Mouse (Mus musculus) kidney, adult 2 months (tissue): ENCODE measurements around the gene Gm10134. TPM values are rescaled to one million over a fixed set of nuclear protein-coding genes. Genes with fewer than 3 reads are reported as not detected.

ENCODE experiments used
- DNase-seq: peaks from one replicate; pipeline ENCODE4 v3.0.0; 2021
- H3K27ac ChIP-seq: fragments of 200-500 bp; 2 replicates; pipeline ENCODE4 v1.5.1; 2012; ENCODE audit warnings: low read depth, low read length, control low read depth, inconsistent platforms; ENCODE audit not compliant: insufficient read depth
- H3K27me3 ChIP-seq: fragments of 200-500 bp; replicated peaks from 2 replicates; pipeline ENCODE4 v1.6.1; 2012; ENCODE audit warnings: mild to moderate bottlenecking, moderate library complexity, low read length, inconsistent platforms; ENCODE audit not compliant: control insufficient read depth, insufficient read depth
- H3K36me3 ChIP-seq: fragments of 200-500 bp; 2 replicates; pipeline ENCODE4 v1.6.1; 2012; ENCODE audit warnings: mild to moderate bottlenecking, moderate library complexity, low read length, inconsistent platforms; ENCODE audit not compliant: control insufficient read depth, insufficient read depth
- H3K4me1 ChIP-seq: fragments of 200-500 bp; 2 replicates; pipeline ENCODE4 v1.6.1; 2011; ENCODE audit warnings: low read length; ENCODE audit not compliant: control insufficient read depth, insufficient read depth
- H3K4me3 ChIP-seq: fragments of 200-500 bp; 2 replicates; pipeline ENCODE4 v1.5.1; 2011; ENCODE audit warnings: mild to moderate bottlenecking, low read depth, low read length, control low read depth; ENCODE audit not compliant: insufficient read depth
- CTCF ChIP-seq: fragments of 200-500 bp; conservative IDR thresholded peaks from 2 replicates; pipeline ENCODE4 v1.5.1; 2011; ENCODE audit warnings: low read depth, mild to moderate bottlenecking, control low read depth, low read length, moderate library complexity, mixed read lengths; ENCODE audit not compliant: insufficient read depth, insufficient read length
- POLR2A ChIP-seq: fragments of 200-500 bp; IDR thresholded peaks from one replicate; pipeline ENCODE4 v1.6.1; 2011; ENCODE audit warnings: low read depth, low read length, control low read depth
- WGBS: fragments of 180-500 bp; shearing (Covaris S2); methylation state at CpG from one replicate; pipeline ENCODE4 v1.1.7; 2018; 5-methylcytosine and 5-hydroxymethylcytosine counted together
- polyA plus RNA-seq: library from polyadenylated mRNA; depleted of rRNA; stranded (reverse); fragments of >200 nt; gene quantifications from 2 replicates; pipeline ENCODE4 v1.2.3, GENCODE M21; 2012

The Gm10134 gene
- polyA plus RNA-seq, 1 experiment = 0.33 TPM

- no peak for DNase-seq
- H3K4me3 ChIP-seq = no peak overlapping the region
- TF ChIP-seq CTCF = no peak
- TF ChIP-seq POLR2A = no peak
- peaks cover 25% of the 10 kb centered on the region for H3K4me1 ChIP-seq
- no peaks in the 10 kb centered on the region for H3K36me3 ChIP-seq
- 82% methylated on average over 5 of the region's 5 CpGs for WGBS
- no peaks in the 10 kb centered on the region for H3K27me3 ChIP-seq
- H3K27ac ChIP-seq = no peak overlapping the region
These were observed 14.7 kb downstream of the Gm10134 start for GRCm38 (mm10) chr2:28520581-28520980.

GRCm38 (mm10) chr2:28521571-28522151 is 15.8 kb downstream of the Gm10134 start:
- no peaks in the 10 kb centered on the region for H3K36me3 ChIP-seq
- H3K4me3 ChIP-seq = no peak overlapping the region
- TF ChIP-seq CTCF (no peak), POLR2A (no peak)
- peak; percentile 89 for DNase-seq
- WGBS = 49% methylated on average over 6 of the region's 6 CpGs
- no peaks in the 10 kb centered on the region for H3K27me3 ChIP-seq
- H3K4me1 ChIP-seq = peaks cover 30% of the 10 kb centered on the region
- H3K27ac ChIP-seq = peak overlapping the region; percentile 24; the same call in 1 of the 2 replicates

- TF ChIP-seq CTCF = no peak
- WGBS = 54% methylated on average over 4 of the region's 4 CpGs
- Histone ChIP-seq H3K27ac (peak overlapping the region; percentile 24; the same call in 1 of the 2 replicates), H3K4me3 (no peak overlapping the region), H3K36me3 (no peaks in the 10 kb centered on the region), H3K27me3 (no peaks in the 10 kb centered on the region), H3K4me1 (peaks cover 27% of the 10 kb centered on the region)
- DNase-seq = peak; percentile 94
These were observed 16.3 kb downstream of the Gm10134 start for GRCm38 (mm10) chr2:28522166-28522565.

GRCm38 (mm10) chr2:28523643-28524117 is 17.8 kb downstream of the Gm10134 start:
- WGBS = 14% methylated on average over 5 of the region's 5 CpGs
- H3K27me3 ChIP-seq = no peaks in the 10 kb centered on the region
- DNase-seq = peak; percentile 97
- no peaks in the 10 kb centered on the region for H3K36me3 ChIP-seq
- H3K4me1 ChIP-seq = peaks cover 20% of the 10 kb centered on the region
- H3K4me3 ChIP-seq = no peak overlapping the region
- no peak for TF ChIP-seq CTCF
- TF ChIP-seq POLR2A = no peak
- no peak overlapping the region for H3K27ac ChIP-seq

GRCm38 (mm10) chr2:28524406-28524805 is 18.5 kb downstream of the Gm10134 start:
- WGBS = 71% methylated on average over 10 of the region's 10 CpGs

GRCm38 (mm10) chr2:28525219-28525942 is 19.5 kb downstream of the Gm10134 start:
- DNase-seq = peak; percentile 83
- 41% methylated on average over 11 of the region's 11 CpGs for WGBS
- no peak overlapping the region for H3K4me3 ChIP-seq
- no peak for TF ChIP-seq CTCF
- TF ChIP-seq POLR2A = no peak
- no peaks in the 10 kb centered on the region for H3K36me3 ChIP-seq
- H3K27ac ChIP-seq = peak overlapping the region; percentile 80
- peaks cover 20% of the 10 kb centered on the region for H3K4me1 ChIP-seq
- H3K27me3 ChIP-seq = no peaks in the 10 kb centered on the region

More at GRCm38 (mm10) chr2:28524406-28524805, 18.5 kb downstream of the Gm10134 start:
- Histone ChIP-seq H3K4me3 (no peak overlapping the region), H3K27me3 (no peaks in the 10 kb centered on the region), H3K4me1 (peaks cover 20% of the 10 kb centered on the region), H3K27ac (peak overlapping the region; percentile 80; the same call in 1 of the 2 replicates), H3K36me3 (no peaks in the 10 kb centered on the region)
- no peak for DNase-seq
- no peak for TF ChIP-seq POLR2A

GRCm38 (mm10) chr2:28525943-28526876 is 20.3 kb downstream of the Gm10134 start:
- Histone ChIP-seq H3K4me1 (peaks cover 20% of the 10 kb centered on the region), H3K27me3 (no peaks in the 10 kb centered on the region), H3K36me3 (no peaks in the 10 kb centered on the region), H3K4me3 (no peak overlapping the region), H3K27ac (peak overlapping the region; percentile 24; the same call in 1 of the 2 replicates)
- no peak for DNase-seq
- WGBS = 48% methylated on average over 12 of the region's 12 CpGs
- TF ChIP-seq CTCF (0 out of 2 replicates have a peak, but pooled peaks have one; percentile 14), POLR2A (no peak)
